Mouse (Mus musculus) myocyte (in vitro differentiated cells): ENCODE measurements at regions not wholly inside any gene's neighbourhood (a gene's known extent, or its start where the extent isn't known, plus 50 kb on each side); places are given as distances from the start of the nearest gene placed in this dataset.
A peak's percentile ranks its signal among the peaks of the same experiment; 100 is the strongest.

Source experiments
- H3K27me3 ChIP-seq: one replicate; pipeline ENCODE4 v1.6.1; 2011; ENCODE audit not compliant: control insufficient read depth, insufficient read depth, insufficient read length
- H3K36me3 ChIP-seq: one replicate; pipeline ENCODE4 v1.6.1; 2011; ENCODE audit not compliant: control insufficient read depth, insufficient read depth
- H3K4me2 ChIP-seq: one replicate; pipeline ENCODE4 v1.6.1; 2011; ENCODE audit warnings: low read depth, control low read depth
- H3K4me3 ChIP-seq: one replicate; pipeline ENCODE4 v1.5.1; 2011; ENCODE audit warnings: mild to moderate bottlenecking, control low read depth, moderate library complexity
- H3K79me2 ChIP-seq: one replicate; pipeline ENCODE4 v1.6.1; 2011; ENCODE audit not compliant: control insufficient read depth, insufficient read depth
- H3ac ChIP-seq: one replicate; pipeline ENCODE4 v1.6.1; 2011; ENCODE audit not compliant: control insufficient read depth, insufficient read length
- CEBPB ChIP-seq: IDR thresholded peaks from 2 replicates; pipeline ENCODE4 v1.6.1; 2011; ENCODE audit warnings: mild to moderate bottlenecking, moderate library complexity; ENCODE audit not compliant: poor library complexity, insufficient read depth, severe bottlenecking
- E2F4 ChIP-seq: IDR thresholded peaks from one replicate; pipeline ENCODE4 v1.6.1; 2011; ENCODE audit warnings: mild to moderate bottlenecking, control low read depth, moderate library complexity; ENCODE audit not compliant: insufficient read depth
- MAX ChIP-seq: IDR thresholded peaks from one replicate; pipeline ENCODE4 v1.6.1; 2011; ENCODE audit warnings: low read depth, mild to moderate bottlenecking, control low read depth
- MYOD1 ChIP-seq, 3 experiments: IDR thresholded peaks; one replicate each; pipeline ENCODE4 v1.6.1; 2011; ENCODE audit warnings: control low read depth in 2 of 3, low read depth in 2 of 3, mild to moderate bottlenecking in 2 of 3, moderate library complexity in 1 of 3; ENCODE audit not compliant: insufficient read length in 2 of 3, control insufficient read depth in 1 of 3
- MYOG ChIP-seq, 3 experiments: IDR thresholded peaks; one replicate each; pipeline ENCODE4 v1.6.1; 2011; ENCODE audit warnings: control low read depth in 2 of 3, low read depth in 2 of 3, mild to moderate bottlenecking in 2 of 3; ENCODE audit not compliant: insufficient read length in 2 of 3, control insufficient read depth in 1 of 3, insufficient read depth in 1 of 3
- POLR2A ChIP-seq: IDR thresholded peaks from one replicate; pipeline ENCODE4 v1.6.1; 2011; ENCODE audit warnings: low read depth, mild to moderate bottlenecking, control low read depth, moderate library complexity; ENCODE audit not compliant: insufficient read length
- POLR2AphosphoS2 ChIP-seq: IDR thresholded peaks from one replicate; pipeline ENCODE4 v1.6.1; 2011; ENCODE audit warnings: low read depth, control low read depth; ENCODE audit not compliant: insufficient read length
- REST ChIP-seq: IDR thresholded peaks from one replicate; pipeline ENCODE4 v1.6.1; 2011; ENCODE audit warnings: mild to moderate bottlenecking, control low read depth, moderate library complexity; ENCODE audit not compliant: insufficient read depth, insufficient read length
- SRF ChIP-seq: IDR thresholded peaks from one replicate; pipeline ENCODE4 v1.6.1; 2011; ENCODE audit warnings: low read depth; ENCODE audit not compliant: control insufficient read depth, insufficient read length
- TCF12 ChIP-seq: IDR thresholded peaks from one replicate; pipeline ENCODE4 v1.6.1; 2011; ENCODE audit warnings: mild to moderate bottlenecking, control low read depth; ENCODE audit not compliant: poor library complexity, insufficient read depth, severe bottlenecking
- TCF3 ChIP-seq: IDR thresholded peaks from one replicate; pipeline ENCODE4 v1.6.1; 2011; ENCODE audit warnings: low read depth, control low read depth; ENCODE audit not compliant: insufficient read length
- USF1 ChIP-seq: IDR thresholded peaks from one replicate; pipeline ENCODE4 v1.6.1; 2011; ENCODE audit warnings: low read depth, mild to moderate bottlenecking, control low read depth, moderate library complexity

DNA sequence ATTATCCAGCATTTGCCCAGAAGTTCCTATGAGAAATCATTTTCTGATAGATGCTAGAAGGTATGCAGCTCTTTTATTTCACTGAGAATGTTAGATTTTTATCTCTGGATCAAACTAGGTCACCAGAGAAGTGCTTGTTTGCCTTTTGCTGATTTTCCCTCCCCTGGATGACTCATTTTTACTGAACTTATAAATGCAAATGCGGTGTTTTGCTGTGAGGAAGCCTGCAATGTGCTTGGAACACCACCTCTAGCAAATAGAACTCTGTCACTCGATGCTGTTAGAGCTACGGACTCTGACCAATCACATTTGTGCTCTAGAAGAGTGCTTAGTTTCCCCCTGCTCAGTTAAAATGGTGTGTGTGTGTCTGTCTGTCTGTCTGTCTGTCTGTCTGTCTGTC is 257.2 kb downstream of the Fzd1 start:
- H3K27me3 ChIP-seq = no peaks in the 10 kb centered on the region
- H3K4me2 ChIP-seq = no peak overlapping the region
- H3K36me3 ChIP-seq = no peaks in the 10 kb centered on the region
- H3ac ChIP-seq = no peak overlapping the region
- H3K79me2 ChIP-seq = no peaks in the 10 kb centered on the region
- no peak overlapping the region for H3K4me3 ChIP-seq
- TF ChIP-seq MAX (no peak), MYOG (IDR thresholded peaks at IDR 0.05; ENCODE audit: control insufficient read depth in 1 of 3, insufficient read depth in 1 of 3, insufficient read length in 2 of 3, low read depth in 2 of 3) (no peak), USF1 (no peak), TCF12 (no peak), REST (no peak), MYOD1 (IDR thresholded peaks at IDR 0.05; ENCODE audit: control insufficient read depth in 1 of 3, insufficient read length in 2 of 3, low read depth in 2 of 3) (no peak), POLR2A (no peak), POLR2AphosphoS2 (no peak), E2F4 (no peak), TCF3 (no peak), CEBPB (no peak), SRF (no peak)

DNA sequence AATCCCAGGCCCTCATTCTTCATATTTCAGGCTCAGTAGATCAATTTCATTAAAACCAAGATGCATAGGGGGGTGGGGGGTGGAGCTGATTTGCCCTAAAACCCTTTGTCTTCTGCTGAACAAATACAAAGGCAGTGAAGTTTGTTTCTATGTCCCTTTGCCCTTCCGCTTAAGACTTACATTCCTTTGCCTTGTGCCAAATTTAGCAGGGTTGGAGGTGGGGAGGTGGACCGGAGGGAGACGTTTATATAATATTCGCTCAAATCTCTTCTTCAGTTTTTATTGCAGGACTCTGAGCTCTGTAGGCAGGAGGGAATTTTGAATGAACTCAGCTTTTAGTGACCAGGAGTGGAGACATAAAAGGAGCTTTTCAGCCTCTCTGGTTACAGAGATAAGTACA is 258.8 kb downstream of the Fzd1 start:
- Histone ChIP-seq H3ac (no peak overlapping the region), H3K79me2 (no peaks in the 10 kb centered on the region), H3K4me2 (no peak overlapping the region), H3K27me3 (no peaks in the 10 kb centered on the region), H3K36me3 (no peaks in the 10 kb centered on the region), H3K4me3 (no peak overlapping the region)
- no peak for TF ChIP-seq SRF
- TF ChIP-seq USF1 = no peak
- TF ChIP-seq MAX = no peak
- TF ChIP-seq TCF3 = no peak
- TF ChIP-seq POLR2AphosphoS2 = no peak
- TF ChIP-seq E2F4 = no peak
- no peak for TF ChIP-seq MYOG (IDR thresholded peaks at IDR 0.05; ENCODE audit: control insufficient read depth in 1 of 3, insufficient read depth in 1 of 3, insufficient read length in 2 of 3, low read depth in 2 of 3)
- no peak for TF ChIP-seq REST
- TF ChIP-seq CEBPB = no peak
- no peak for TF ChIP-seq TCF12
- TF ChIP-seq MYOD1 (IDR thresholded peaks at IDR 0.05; ENCODE audit: control insufficient read depth in 1 of 3, insufficient read length in 2 of 3, low read depth in 2 of 3) = no peak
- TF ChIP-seq POLR2A = no peak

DNA sequence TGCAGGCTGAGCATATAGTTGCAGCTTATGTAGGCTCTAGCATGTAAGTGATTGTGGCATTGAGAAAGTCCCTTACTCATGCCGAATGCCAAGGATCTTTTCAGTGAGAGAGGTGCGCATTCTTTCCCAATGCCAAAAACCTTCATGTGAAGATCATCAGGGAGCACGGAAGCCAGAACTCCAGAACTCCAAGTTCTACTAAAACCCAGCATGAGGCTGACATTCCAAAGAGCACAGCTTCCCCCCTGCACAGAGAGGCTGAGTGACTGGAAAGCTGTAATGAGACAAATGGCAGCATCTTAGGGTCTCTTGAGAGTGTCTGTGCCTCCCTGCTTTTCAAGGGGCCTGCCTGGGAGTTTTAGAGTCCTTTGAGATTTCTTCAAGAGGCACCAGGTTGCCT is 259.4 kb downstream of the Fzd1 start:
- H3K4me3 ChIP-seq = no peak overlapping the region
- H3K79me2 ChIP-seq = no peaks in the 10 kb centered on the region
- H3K4me2 ChIP-seq = no peak overlapping the region
- H3ac ChIP-seq = no peak overlapping the region
- no peaks in the 10 kb centered on the region for H3K36me3 ChIP-seq
- H3K27me3 ChIP-seq = no peaks in the 10 kb centered on the region
- no peak for TF ChIP-seq CEBPB
- no peak for TF ChIP-seq MAX
- no peak for TF ChIP-seq POLR2A
- no peak for TF ChIP-seq TCF3
- no peak for TF ChIP-seq MYOD1 (IDR thresholded peaks at IDR 0.05; ENCODE audit: control insufficient read depth in 1 of 3, insufficient read length in 2 of 3, low read depth in 2 of 3)

DNA sequence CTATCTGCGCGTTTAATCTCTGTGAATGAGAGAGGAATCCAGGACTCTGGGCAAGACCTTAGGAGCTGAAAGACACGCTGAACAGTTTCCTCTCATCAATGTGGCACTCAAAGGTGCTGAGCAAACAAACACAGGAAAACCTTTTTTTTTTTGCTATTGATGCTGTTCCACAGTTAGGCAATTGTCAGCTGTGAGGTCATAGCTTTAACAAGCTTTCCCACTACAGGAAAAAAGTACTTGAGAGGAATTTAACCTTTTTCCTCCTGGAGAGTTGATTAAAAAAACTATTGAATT is 261.0 kb downstream of the Fzd1 start:
- no peak overlapping the region for H3K4me3 ChIP-seq
- TF ChIP-seq POLR2A (no peak), CEBPB (no peak), SRF (no peak), USF1 (no peak), TCF3 (no peak), POLR2AphosphoS2 (no peak), MAX (no peak), E2F4 (no peak), REST (no peak), TCF12 (no peak), MYOG (IDR thresholded peaks at IDR 0.05; ENCODE audit: control insufficient read depth in 1 of 3, insufficient read depth in 1 of 3, insufficient read length in 2 of 3, low read depth in 2 of 3) (no peak)

More for the DNA sequence above, 261.0 kb downstream of the Fzd1 start:
- H3K36me3 ChIP-seq = no peaks in the 10 kb centered on the region
- no peak overlapping the region for H3ac ChIP-seq
- no peaks in the 10 kb centered on the region for H3K79me2 ChIP-seq
- H3K4me2 ChIP-seq = peak overlapping the region; percentile 82
- no peaks in the 10 kb centered on the region for H3K27me3 ChIP-seq
